Comparison of ENCODE assay signal across 8 mouse cellular contexts in genomic region chr17:33919351-33920281, GRCm38 (mm10). TPM values are rescaled to one million over a fixed set of nuclear protein-coding genes. Genes with fewer than 3 reads are reported as not detected.
DNase-seq lines count a peak whose midpoint lies in the region; ATAC-seq lines count a peak whose summit lies in the region.

No protein-coding gene starts in this region.

- peaks cover 7% of the 10 kb centered on the region; the same call in 1 of the 2 replicates for H3K36me3 ChIP-seq in intestine, embryonic 16.5 days (ENCODE audit: control insufficient read depth, insufficient read depth, low read length)
- H3K36me3 ChIP-seq in liver, embryonic 13.5 days = peaks cover 26% of the 10 kb centered on the region
- peaks cover 15% of the 10 kb centered on the region; the same call in 1 of the 2 replicates for H3K36me3 ChIP-seq in stomach, embryonic 15.5 days

- DNase-seq in 416B (ENCODE audit: low read depth) (peak; percentile 96), ZHBTc4 (ENCODE audit: low read depth, low spot score) (peak; percentile 84)
- DNase-seq in embryo, embryonic 10 days (ENCODE audit: low spot score) = peak; percentile 71
- peak; percentile 99 for DNase-seq in heart, adult 11 months
- peak; percentile 87 for DNase-seq in liver, embryonic 13.5 days

- peak overlapping the region; percentile 80 for H3K9ac ChIP-seq in intestine, embryonic 16.5 days (ENCODE audit: low read depth, low read length)
- peak overlapping the region; percentile 90 for H3K9ac ChIP-seq in liver, embryonic 13.5 days
- peak overlapping the region; percentile 70 for H3K9ac ChIP-seq in stomach, embryonic 15.5 days

- H3K27ac ChIP-seq in intestine, embryonic 16.5 days (ENCODE audit: low read length) = peak overlapping the region; percentile 85
- peak overlapping the region; percentile 96 for H3K27ac ChIP-seq in liver, embryonic 13.5 days
- H3K27ac ChIP-seq in stomach, embryonic 15.5 days = peak overlapping the region; percentile 91

- H3K4me2 ChIP-seq in intestine, embryonic 16.5 days (ENCODE audit: low read depth, low read length) = peak overlapping the region; percentile 97
- peak overlapping the region; percentile 99 for H3K4me2 ChIP-seq in liver, embryonic 13.5 days
- H3K4me2 ChIP-seq in stomach, embryonic 15.5 days = peak overlapping the region; percentile 94

- no peaks in the 10 kb centered on the region for H3K27me3 ChIP-seq in intestine, embryonic 16.5 days (replicated peaks; ENCODE audit: control insufficient read depth, insufficient read depth, low read length)
- H3K27me3 ChIP-seq in liver, embryonic 13.5 days = no peaks in the 10 kb centered on the region
- no peaks in the 10 kb centered on the region for H3K27me3 ChIP-seq in stomach, embryonic 15.5 days (replicated peaks)

- under 1% methylated on average over 52 of the region's 52 CpGs for WGBS in intestine, embryonic 16.5 days
- under 1% methylated on average over 52 of the region's 52 CpGs for WGBS in liver, embryonic 13.5 days (ENCODE audit: insufficient replicate concordance)
- 1% methylated on average over 51 of the region's 52 CpGs for WGBS in stomach, embryonic 15.5 days

- peak; percentile 27 for ATAC-seq in intestine, embryonic 16.5 days
- peak; percentile 71 for ATAC-seq in liver, embryonic 13.5 days (ENCODE audit: low read depth)
- ATAC-seq in monocyte, adult 5-6 weeks (replicated peaks; ENCODE audit: insufficient number of reproducible peaks, low FRiP score, low TSS enrichment, poor library complexity, severe bottlenecking) = peak; percentile 57
- peak; percentile 67 for ATAC-seq in stomach, embryonic 15.5 days (ENCODE audit: insufficient read depth, low FRiP score, low read depth)

- H3K4me3 ChIP-seq in intestine, embryonic 16.5 days (ENCODE audit: low read length) = peak overlapping the region; percentile 81
- H3K4me3 ChIP-seq in liver, embryonic 13.5 days (replicated peaks) = peak overlapping the region; percentile 90
- peak overlapping the region; percentile 72 for H3K4me3 ChIP-seq in stomach, embryonic 15.5 days (replicated peaks)

- H3K9me3 ChIP-seq in intestine, embryonic 16.5 days (ENCODE audit: control insufficient read depth, low read length) = no peaks in the 10 kb centered on the region
- peaks cover 19% of the 10 kb centered on the region for H3K9me3 ChIP-seq in liver, embryonic 13.5 days (replicated peaks)
- H3K9me3 ChIP-seq in stomach, embryonic 15.5 days = no peaks in the 10 kb centered on the region

- peaks cover 24% of the 10 kb centered on the region for H3K4me1 ChIP-seq in intestine, embryonic 16.5 days (ENCODE audit: control insufficient read depth, insufficient read depth, low read length)
- H3K4me1 ChIP-seq in liver, embryonic 13.5 days (replicated peaks) = peaks cover 66% of the 10 kb centered on the region
- H3K4me1 ChIP-seq in stomach, embryonic 15.5 days = peaks cover 24% of the 10 kb centered on the region

RNA-seq across cellular contexts. Expression of gene Zbtb22, which starts 3.9 kb away (rescaled TPM):
- polyA plus RNA-seq in intestine, embryonic 16.5 days (2015; fragmentation: Nextera tagmentation; extraction: Ambion mirVana) = 12.9 and 15.0 TPM in 2 replicates
- polyA plus RNA-seq in liver, embryonic 13.5 days (2015; fragmentation: Nextera tagmentation; extraction: Ambion mirVana) = 10.1 and 10.7 TPM in 2 replicates
- total RNA-seq in monocyte, adult 5-6 weeks (2017) = 21.8 to 32.2 TPM (median 31.5 TPM) in 3 replicates
- 15.4 and 16.6 TPM in 2 replicates for polyA plus RNA-seq in stomach, embryonic 15.5 days (2015; fragmentation: Nextera tagmentation; extraction: Ambion mirVana)

RNA-seq across cellular contexts. Expression of gene Tapbp, which starts 3.9 kb away (rescaled TPM):
- polyA plus RNA-seq in intestine, embryonic 16.5 days (2015; fragmentation: Nextera tagmentation; extraction: Ambion mirVana) = 44.5 and 45.8 TPM in 2 replicates
- polyA plus RNA-seq in liver, embryonic 13.5 days (2015; fragmentation: Nextera tagmentation; extraction: Ambion mirVana) = 27.6 and 30.5 TPM in 2 replicates
- total RNA-seq in monocyte, adult 5-6 weeks (2017) = 129 to 172 TPM (median 140 TPM) in 3 replicates
- polyA plus RNA-seq in stomach, embryonic 15.5 days (2015; fragmentation: Nextera tagmentation; extraction: Ambion mirVana) = 47.3 and 50.1 TPM in 2 replicates

RNA-seq across cellular contexts. Expression of gene Rgl2, which starts 9.7 kb away (rescaled TPM):
- polyA plus RNA-seq in intestine, embryonic 16.5 days (2015; fragmentation: Nextera tagmentation; extraction: Ambion mirVana) = 24.4 and 25.9 TPM in 2 replicates
- polyA plus RNA-seq in liver, embryonic 13.5 days (2015; fragmentation: Nextera tagmentation; extraction: Ambion mirVana) = 7.1 and 7.4 TPM in 2 replicates
- total RNA-seq in monocyte, adult 5-6 weeks (2017) = 43.6 to 72.8 TPM (median 71.4 TPM) in 3 replicates
- 38.5 and 43.6 TPM in 2 replicates for polyA plus RNA-seq in stomach, embryonic 15.5 days (2015; fragmentation: Nextera tagmentation; extraction: Ambion mirVana)

RNA-seq across cellular contexts. Expression of gene Daxx, which starts 10.4 kb away (rescaled TPM):
- 37.6 and 41.6 TPM in 2 replicates for polyA plus RNA-seq in intestine, embryonic 16.5 days (2015; fragmentation: Nextera tagmentation; extraction: Ambion mirVana)
- 25.5 and 27.6 TPM in 2 replicates for polyA plus RNA-seq in liver, embryonic 13.5 days (2015; fragmentation: Nextera tagmentation; extraction: Ambion mirVana)
- total RNA-seq in monocyte, adult 5-6 weeks (2017) = 38.2 to 72.8 TPM (median 49.3 TPM) in 3 replicates
- 39.1 and 41.5 TPM in 2 replicates for polyA plus RNA-seq in stomach, embryonic 15.5 days (2015; fragmentation: Nextera tagmentation; extraction: Ambion mirVana)

RNA-seq across cellular contexts. Expression of gene Platr17, which starts 14.7 kb away (rescaled TPM):
- polyA plus RNA-seq in intestine, embryonic 16.5 days (2015; fragmentation: Nextera tagmentation; extraction: Ambion mirVana) = 0.40 TPM in 1 of 2 replicates, not detected in the other
- 0.60 and 0.91 TPM in 2 replicates for polyA plus RNA-seq in liver, embryonic 13.5 days (2015; fragmentation: Nextera tagmentation; extraction: Ambion mirVana)
- 1.6 to 5.9 TPM (median 5.5 TPM) in 3 replicates for total RNA-seq in monocyte, adult 5-6 weeks (2017)
- 0.95 and 1.1 TPM in 2 replicates for polyA plus RNA-seq in stomach, embryonic 15.5 days (2015; fragmentation: Nextera tagmentation; extraction: Ambion mirVana)

Comparison
In these comparisons a context has a peak if more than half of its experiments do, and no peak if none do; other contexts are left out.
1. Peak in every context shown above with its lines: DNase-seq, ATAC-seq, H3K4me3 ChIP-seq and H3K27ac ChIP-seq.